Mouse (Mus musculus) kidney, adult 8-10 months (tissue): Measurements from ENCODE around the gene Tnfsf14.

ENCODE experiments used
- DNase-seq, 2 experiments: peaks; one replicate each; pipeline ENCODE4 v3.0.0; 2022

Tnfsf14 gene

DNA sequence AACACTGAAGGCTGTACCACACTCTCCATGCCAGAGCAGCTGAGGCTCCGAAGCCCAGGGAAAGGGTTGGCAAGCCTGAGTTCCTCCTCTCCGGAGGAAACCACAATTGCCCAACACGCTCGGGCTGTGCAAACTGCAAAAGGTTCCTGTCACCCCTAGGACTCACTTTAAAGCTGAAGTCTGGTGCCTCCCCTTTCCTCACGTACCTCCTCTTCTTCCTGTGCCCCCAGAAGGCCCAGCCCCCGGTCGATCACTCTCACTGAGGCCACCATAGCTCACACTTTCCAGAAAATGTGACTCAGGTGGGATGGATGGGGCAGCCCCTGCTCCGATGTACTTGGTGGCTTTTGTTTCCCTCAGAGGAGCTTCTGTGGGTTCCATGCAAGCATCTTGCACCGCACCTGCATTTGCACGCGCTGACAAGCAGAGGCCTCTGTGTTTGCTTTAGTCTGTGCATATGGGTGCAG is at the start of gene Tnfsf14:
Gene Tnfsf14, minus strand, starts transcription at position 137 of the 467 bp plus-strand sequence.
- DNase-seq, result no peak

DNA sequence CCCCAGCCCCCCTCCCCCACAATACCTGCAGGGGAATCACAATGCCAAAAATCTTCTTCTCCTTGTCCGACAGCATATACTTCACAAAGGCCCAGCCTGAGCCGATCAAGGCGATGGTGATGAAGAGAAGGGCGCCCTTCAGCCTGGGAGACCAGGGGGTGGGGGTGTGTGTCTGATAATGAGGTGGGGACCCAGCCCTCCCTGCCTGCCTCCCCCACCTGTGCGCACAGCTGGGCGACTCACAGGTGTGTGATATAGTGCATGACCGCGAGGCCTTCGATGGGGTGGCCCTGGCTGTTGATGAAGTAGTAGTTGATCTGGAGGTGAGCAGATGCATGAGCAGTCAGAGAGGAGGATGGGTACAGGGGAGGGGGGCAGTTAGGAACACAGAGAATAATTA is 43.2 kb upstream of the Tnfsf14 start:
- no peak for DNase-seq

DNA sequence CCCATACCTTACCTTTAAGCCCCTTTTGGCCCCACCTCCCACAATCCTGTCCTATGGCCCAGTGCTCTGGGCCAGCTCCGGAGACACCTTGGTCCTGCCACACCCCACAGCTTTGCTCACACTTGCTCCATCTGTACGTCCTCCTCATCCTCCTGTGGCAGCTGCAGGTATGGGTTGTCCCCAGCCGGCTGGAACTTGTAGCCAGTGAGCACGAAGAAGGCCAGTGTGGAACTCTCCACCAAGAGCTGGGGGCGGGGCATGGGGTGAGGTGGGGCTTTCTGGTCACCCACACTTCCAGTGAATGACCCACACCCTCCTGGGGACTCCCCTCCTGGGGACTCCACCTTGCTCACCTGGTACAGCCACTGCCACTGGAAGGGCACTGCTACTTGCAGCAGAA is 41.8 kb upstream of the Tnfsf14 start:
- no peak for DNase-seq

DNA sequence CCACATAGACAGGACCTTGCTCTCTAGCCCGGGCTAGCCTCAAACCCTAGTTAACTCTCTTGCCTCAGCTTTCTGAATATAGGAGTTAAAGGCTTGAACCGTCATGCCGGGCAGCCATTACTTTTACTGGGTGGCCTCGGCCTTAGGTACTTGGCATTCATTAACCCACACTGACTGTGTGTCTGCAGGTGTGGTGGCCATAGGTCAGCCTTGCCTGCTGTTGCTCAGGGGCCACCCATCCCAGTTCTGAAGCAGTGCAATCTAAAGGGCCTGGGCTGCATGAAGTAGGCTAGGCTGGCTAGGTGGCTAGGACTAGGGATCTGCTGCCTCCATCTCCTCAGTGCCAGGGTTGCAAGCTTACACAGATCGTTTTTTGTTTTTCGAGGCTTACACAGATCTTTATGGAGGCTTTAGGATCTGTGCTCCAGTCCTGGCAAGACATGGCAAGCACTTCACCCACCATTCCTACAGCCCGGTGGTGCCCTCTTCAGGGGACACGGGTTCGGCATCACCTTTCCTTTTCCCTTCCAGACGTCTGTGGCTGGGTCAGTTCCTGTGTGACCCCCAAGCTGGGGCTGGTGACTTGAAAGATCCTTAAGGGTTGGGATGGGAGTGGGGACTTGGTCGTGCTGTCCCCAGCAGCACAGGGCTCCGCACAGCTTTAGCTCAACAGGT is 40.4 kb upstream of the Tnfsf14 start:
- DNase-seq, result peak; percentile 59 to 65

DNA sequence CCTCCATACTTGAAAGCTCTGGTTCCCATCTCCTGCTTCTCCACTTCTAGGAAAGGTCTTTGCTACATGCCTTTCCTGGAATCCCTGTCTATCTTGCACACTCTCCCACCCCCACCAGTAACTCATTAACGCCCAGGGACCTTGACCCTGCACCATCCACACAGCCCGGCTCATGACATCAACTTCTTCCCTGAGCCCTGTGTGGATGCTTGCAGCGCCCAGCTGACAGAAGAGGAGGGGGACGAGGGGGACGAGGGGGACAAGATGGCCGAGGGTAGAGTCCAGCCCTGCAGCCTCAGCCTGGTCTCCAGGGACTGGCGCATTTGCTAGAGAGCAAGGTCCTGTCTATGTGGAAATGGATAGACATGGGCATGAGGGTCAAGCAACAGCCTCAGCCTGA is 39.1 kb upstream of the Tnfsf14 start:
- peak; percentile 87 to 91 for DNase-seq

DNA sequence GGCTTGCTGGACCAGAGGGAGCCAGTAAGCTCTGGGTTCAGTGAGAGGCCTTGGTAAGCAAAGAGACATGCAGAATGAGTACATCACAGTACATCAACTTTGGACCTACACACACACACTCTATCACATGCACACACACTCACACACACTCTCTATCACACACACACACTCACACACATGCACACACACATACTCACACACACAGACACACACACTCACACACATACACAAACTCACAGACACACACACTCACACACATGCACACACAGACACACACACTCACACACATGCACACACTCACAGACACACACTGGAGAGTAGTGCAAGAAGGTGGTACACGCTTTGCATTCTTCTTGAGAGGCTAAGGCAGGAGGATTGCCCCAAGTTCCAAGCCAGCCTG is 38.2 kb upstream of the Tnfsf14 start:
- no peak for DNase-seq

DNA sequence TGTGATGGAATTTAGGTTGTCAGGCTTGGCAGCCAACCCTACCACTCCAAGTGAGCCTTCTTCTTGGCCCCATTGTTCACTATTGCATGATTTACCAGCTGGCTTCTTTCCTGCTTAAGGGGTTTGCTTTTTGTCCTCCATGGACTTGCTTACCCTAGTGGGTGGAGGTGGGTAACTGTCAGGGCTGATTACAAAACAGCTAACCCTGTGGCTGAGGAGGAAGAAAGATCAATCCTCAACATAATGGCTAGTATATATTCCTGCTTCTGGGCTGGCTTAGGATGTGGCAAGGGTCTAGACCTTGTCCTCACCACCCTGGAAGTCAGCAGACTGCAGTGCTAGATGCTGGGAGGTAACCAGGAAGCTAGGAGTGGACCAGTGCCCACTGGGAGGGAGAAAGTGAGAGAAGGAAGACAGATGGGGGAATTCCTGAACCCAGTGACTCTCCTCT is 37.4 kb upstream of the Tnfsf14 start:
- peak in 1 of 2 experiments; percentile 57 for DNase-seq

DNA sequence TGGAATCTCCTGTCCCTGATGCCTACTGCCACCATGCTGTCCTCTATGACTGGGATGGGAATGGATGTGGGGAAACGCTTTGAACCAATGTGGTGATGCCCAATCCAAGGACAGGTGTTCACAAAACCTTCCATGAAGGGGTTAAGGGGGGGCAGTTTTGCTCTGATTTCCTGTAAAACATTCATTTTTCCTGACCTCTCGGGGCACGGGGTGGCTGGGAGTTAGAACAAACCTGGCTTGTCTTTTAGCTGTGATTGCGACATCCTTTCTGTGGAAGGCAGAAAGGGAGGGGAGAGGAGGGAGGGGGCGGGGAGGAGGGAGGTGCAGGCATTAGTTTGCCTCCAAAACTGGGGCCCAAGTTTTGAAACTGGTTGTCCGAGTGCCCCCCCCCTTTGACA is 36.8 kb upstream of the Tnfsf14 start:
- peak; percentile 52 to 57 for DNase-seq

DNA sequence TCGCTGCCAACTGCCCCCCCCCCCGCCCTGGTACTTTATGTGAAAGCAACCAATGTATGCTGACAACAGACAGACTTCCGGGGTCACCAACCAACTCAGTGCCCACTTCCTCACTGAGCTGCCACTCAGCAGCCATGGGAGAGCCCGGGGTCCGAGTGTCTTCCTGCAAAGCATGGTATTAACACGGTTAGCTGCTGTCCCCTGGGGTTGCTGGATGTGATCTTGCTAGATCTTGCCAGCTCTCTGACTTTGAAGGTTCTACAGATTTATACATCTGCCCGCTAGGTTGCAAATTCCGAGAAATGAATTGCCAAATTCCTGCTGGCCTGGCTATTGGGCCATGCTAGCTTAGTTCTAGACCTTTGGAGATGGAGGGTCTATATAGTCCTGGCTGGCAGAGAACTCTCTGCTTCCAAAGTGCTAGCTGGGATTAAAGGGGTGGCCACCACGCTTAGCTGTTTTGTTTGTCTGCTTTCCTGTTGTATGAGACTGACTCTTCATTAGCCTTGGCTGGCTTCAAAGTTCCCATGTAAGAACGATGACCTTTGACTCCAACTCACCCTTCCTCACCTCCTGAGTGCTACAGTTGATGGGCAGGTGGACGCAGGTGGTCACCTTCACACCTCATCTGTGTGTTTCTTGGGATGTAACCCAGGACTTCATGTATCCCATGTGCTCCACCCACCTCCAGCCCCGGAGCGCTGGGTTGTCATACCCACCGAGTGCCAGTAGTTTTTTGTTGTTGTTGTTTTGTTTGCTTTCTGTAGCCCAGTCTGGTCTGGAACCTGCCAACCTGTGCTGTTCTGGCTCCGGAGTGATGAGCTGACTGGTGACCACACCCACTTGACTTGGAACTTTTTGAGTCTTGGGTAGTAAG is 36.1 kb upstream of the Tnfsf14 start:
- no peak for DNase-seq

DNA sequence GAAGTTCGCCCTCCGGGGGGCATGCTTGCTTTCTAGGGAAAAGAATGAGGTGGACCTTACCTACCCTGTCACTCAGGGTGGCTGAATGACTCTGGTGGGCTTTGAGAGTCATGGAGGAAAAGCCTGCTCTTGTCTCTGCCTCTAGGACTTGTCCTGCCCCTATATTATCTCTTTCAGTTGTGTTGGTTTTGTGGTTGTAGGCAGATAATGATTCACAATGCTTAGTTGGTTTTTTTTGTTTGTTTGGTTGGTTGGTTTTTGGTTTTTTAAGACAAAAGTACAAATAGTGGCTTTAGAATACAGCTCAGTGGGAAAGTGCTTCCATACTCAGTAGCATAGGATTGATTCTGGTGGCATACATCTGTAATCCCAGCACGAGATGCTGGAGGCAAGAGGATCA is 34.9 kb upstream of the Tnfsf14 start:
- DNase-seq, result no peak

DNA sequence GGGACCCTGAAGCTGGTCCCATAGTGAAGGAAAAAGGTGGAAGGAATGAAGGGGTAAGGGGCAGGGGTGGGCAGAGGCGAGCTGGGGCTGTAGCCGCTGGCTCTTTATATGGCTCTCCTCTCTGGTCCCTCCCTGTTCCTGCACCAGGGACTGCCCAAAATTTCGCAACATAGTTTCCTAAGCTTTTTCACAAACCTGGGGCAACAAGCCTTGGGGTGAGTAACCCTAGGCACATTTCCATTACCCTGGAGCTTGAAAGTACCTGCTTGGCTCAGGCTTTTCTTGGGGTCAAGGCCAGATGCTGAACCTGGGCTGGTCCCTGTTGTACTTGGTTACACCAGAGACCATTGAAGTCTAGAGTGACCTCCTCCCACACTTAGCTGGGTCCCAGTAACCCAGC is 34.0 kb upstream of the Tnfsf14 start, which contains the start of gene C3:
Gene C3, minus strand, starts transcription at position 123 of the 400 bp plus-strand sequence.
- peak; percentile 43 to 45 for DNase-seq

DNA sequence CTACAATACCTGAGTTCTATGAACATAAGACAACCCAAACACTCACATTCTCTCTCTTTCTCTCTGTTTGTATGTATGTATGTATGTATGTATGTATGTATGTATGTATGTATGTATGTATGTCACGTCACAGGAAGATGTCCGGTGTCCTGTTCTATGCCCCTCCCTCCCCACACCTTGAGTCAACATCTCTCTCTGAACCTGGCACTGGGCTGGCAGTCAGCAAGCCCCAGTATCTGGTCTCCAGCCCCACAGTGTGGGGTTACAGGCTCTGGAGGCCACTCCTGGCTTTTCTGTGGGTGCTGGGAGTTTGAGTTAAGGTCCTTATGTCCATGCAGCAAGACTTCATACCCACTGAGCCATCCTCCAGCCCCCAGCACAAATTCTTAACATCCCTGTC is 33.5 kb upstream of the Tnfsf14 start:
- no peak for DNase-seq

DNA sequence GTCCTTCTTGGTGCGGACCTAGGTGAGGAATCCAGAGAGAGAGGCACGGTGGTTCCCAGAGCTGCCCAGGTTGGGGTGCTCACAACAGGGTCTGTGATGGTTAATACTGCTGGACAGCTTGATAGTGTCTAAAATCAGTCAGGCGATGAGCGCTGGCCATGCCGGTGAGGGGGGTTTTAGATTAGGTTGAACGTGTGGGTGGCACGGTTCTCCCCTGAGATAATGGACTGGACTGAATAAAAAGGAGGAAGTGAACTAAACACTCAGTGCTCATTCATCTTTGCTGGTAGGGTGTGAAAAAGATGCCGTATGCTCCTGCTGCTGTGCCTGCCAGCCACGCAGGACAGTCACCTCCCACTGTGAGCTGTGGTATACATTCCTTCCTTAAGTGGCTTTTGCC is 29.3 kb upstream of the Tnfsf14 start:
- no peak for DNase-seq

DNA sequence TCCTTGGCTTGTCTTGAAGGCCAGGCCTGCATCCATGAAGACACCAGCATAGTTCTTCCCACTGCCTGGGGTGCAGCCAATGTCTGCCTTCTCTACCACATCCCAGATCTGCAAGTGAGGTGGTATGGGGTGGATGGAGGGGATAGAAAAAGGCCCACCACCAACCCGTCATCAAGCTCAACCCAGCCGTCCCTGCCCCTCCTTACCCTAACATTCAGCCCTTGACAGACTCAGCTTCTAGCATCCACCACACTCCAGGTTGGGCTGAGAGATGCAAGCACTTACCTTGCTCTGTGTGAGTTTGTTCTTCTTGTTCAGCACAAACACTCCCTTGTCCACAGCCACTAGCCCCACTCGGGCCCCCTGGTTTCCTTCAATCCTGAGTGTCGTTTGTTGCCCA is 27.9 kb upstream of the Tnfsf14 start:
- DNase-seq, result no peak

DNA sequence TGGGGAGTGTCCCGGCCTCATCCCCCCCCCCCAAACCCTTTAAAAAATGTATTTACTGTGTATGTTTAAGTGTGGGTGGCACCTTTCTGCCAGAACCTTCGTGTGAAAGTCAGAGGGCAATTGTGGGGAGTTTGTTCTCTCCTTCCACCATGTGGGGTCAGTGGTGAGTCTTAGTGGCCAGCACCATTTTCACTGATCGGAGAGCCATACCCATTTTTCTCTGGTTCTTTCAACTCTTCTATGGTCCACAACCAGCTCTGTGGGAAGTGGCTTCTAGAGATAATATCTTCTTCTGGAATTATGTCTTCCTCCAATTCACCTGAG is 25.9 kb upstream of the Tnfsf14 start:
- peak; percentile 47 to 61 for DNase-seq

DNA sequence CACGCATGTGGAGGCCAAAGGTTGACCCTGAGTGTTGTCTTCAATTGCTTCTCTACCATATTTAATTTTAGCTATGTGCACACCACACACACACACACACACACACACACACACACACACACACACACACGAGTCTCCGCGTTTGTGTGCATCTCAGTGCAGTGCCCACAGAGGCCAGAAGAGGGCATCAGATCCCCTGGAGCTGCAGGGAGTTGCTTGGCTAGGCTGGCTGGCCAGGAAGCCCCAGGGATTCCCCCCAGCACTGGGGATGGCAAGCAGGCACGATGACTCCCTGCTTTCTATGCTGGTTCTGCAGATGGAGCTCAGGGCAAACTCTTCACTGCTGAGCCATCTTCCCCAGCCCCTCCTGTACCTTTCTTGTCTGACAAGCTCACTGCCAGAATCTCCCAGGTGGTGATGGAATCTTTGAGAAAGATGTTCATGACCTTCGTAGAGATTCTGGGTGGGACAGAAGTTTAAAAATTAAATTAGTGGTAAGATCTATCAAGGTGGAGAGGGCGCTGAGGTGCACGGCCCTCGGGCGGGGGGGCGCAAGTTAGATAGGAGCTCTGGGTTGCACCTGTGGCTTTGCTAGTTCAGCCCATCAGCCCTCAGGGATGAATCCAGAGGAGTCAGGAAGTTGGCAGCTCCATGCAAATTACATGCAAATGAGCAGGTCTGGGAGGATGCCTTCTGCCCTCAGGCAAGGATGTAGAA is 25.3 kb upstream of the Tnfsf14 start:
- peak; percentile 57 to 81 for DNase-seq

DNA sequence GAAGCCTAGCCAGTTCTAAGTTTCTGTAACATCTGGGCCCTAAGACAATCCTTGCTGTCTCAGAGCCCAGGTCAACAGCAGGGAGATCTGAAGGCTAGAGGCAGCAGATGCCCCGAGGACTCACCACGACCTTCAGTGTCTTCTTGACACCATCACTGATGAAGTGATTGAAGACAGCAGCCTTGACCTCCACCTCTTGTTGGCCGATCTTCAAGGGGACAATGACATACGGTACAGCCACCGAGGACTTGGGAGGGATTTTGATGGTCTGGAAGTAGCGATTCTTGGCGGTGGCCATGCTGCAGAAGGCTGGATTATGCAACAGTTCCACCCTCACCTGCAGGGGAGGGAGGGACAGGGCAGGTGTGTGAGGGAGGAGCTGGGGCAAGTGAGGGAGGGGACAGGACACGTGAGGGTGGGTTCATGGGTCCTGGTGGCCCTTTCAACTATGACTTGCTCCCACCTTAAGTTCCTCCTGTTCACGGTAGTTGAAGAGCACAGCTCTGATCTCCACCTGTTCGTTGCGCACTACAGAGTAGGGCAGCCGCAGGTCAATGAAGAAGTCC is 24.4 kb upstream of the Tnfsf14 start:
- DNase-seq, result no peak

DNA sequence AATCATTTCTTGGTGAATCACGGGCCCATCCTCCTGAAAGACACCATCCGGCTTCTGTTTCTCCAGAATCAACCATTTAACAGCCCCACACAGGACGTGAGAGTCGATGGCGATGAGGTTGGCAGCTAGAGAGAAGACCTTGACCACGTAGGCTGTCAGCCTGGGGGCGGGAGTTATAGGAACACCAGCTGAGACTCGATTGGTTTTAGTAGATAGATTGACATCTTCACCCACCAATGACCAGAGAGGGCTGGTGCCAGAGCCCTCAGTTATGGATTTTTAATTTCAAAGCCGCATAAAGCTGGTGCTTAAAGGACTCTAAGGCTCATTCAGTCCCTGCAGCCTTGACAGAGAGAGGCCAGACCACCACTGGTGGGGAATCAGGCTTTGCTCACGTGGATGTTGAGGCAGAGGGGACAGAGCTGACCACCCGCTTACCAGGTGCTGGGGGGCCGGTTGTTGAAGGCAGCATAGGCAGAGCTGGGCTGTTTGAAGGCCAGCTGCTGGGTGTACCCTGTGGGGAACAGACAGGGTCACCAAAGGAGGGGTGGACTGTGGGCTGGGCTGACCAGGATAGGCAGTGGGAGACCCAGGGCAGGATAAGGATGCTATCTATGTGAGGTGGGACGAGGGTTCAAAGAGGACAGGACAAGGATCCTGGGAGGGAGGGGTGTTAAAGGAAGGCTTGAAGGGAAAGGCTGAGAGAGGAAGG is 20.9 kb upstream of the Tnfsf14 start:
- no peak for DNase-seq

DNA sequence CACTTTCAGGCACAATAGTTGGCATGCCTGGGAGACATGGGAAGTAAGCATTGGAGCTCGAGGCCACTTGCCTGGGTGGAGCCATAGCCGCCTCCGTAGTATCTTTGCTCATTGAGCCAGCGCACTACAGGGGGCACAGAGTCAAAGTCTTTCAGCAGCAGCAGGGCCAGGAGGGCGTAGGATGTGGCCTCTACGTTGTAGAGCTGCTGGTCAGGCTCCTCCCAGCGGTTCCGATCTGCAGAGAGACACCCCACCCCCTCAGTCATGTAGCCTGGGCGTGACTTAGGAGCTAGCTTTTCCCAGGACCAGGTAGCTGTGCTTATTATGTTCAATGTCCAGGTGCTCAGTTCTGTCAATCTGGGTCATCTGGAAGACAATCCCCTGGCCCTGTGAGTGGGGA is 17.5 kb upstream of the Tnfsf14 start:
- no peak for DNase-seq

DNA sequence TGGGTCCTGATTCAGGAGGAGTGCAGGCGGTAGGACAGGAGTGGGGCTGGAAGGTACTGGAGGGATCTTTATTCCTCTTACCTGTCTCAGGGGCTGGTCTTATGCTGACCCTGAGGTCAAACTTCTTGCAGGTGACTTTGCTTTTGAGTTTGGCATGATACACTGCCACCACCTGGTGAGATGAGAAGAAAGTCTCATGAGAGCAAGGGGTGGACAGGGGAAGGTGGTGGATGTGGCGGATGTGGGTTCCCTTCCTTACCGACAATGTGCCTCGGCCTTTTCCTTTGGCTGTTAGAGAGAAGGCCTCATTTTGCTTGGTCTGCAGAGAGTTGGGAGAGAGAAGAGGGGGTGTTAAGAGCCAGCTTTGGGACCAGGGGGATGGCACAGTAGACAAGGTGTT is 15.4 kb upstream of the Tnfsf14 start:
- DNase-seq, result no peak

DNA sequence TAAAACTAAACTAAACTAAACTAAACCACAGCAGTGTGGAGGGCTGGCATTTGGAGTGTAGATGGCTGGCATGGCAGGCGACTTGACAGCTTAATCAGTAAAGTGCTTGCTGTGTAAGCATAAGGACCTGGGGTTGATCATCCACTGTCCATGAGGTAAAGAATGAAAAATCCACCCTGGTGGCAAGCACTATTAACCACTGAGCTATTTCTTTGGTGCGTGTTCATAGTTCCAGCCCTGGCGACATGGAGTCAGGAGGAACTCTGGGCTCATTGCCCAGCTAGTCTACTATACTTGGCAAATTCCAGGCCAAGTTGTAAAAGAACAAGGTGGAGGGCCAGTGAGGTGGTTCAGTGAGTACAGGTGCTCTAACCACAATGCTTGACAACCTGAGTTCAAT is 14.0 kb upstream of the Tnfsf14 start:
- peak; percentile 65 to 71 for DNase-seq
